Mouse (Mus musculus): Measurements from ENCODE around the gene Cpxm2. TPM values are rescaled to one million over a fixed set of nuclear protein-coding genes. Genes with fewer than 3 reads are reported as not detected.

Cpxm2 gene
- total RNA-seq (2017) = not detected in 3 replicates

DNA sequence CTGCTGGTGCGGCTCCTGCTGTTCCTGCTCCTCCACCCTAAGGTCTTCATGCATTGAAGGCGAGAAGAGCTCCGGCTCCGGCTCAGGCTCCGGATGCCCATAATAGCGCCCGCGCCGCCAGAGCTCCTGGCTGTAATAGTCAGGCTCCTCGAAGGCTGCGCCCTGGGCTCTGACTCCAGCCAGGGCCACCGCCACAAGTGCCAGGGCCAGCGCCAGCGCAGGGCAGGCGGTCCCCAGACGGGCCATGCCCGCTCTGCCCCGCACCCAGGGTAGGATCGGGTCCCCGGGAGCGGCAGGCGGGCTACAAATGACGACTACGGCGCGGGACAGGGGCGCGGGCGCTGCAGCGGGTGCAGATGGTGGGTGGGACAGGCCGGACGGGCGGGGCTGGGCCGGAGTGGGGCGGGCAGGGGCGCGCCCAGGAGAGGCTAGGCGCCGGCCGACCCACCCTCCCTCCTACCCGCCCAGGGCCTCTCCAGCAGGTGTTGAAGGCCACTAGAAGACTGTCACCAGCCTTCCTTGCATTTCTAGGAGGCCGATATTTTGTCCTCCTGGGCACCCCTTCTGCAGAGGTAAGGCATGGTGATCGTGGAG is at the start of gene Cpxm2:
TSS of gene Cpxm2 (minus strand) at position 372 of the 594 bp plus-strand sequence.
- no peak for ATAC-seq (replicated peaks; ENCODE audit: insufficient number of reproducible peaks, low FRiP score, low TSS enrichment, poor library complexity, severe bottlenecking)

DNA sequence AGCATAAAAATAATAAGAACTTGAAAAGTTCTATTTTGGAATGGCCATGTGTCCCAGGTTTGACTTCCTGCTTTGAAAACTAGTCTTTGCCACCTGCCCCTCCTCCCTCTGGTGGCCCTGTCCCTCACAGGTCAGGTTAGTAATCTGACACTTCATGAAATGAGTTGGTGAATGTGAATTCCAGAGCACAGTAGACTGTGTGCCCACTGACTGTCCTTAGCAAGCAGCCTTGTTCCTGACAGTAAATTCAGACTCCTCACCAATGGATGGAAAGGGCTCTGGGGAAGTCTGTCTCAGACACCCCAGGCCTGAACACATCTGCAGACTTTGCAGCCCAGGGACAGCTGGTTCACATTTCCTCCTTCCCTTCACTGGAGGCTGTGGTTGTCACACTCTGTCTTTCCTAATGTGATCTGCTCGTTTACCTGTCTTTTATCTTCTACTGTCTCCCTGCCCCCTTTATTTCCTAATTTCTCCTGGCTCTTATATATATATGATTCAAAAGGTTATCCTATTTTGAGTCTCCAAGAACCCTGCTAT is 49.6 kb upstream of the Cpxm2 start:
- no peak for ATAC-seq (replicated peaks; ENCODE audit: insufficient number of reproducible peaks, low FRiP score, low TSS enrichment, poor library complexity, severe bottlenecking)

DNA sequence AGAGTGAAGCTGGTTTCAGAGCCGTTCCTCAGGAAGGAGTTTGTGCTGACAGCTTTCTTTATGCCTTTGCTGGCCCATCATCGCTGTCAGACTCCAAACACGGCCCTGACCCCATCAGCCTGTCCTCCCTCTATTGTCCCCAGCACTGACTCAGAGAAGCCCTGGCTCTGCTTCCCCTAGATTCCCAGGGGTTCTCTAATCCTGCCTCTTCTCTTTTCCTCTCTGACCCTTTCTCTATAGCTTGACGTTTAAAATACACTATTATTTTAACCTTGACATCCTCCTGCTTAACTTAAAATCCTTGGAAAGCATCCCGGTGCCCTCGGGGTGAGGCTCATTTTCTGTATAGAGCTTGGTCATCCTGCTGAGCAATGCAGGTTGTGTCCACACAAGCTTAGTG is 45.1 kb upstream of the Cpxm2 start:
- no peak for ATAC-seq (replicated peaks; ENCODE audit: insufficient number of reproducible peaks, low FRiP score, low TSS enrichment, poor library complexity, severe bottlenecking)

DNA sequence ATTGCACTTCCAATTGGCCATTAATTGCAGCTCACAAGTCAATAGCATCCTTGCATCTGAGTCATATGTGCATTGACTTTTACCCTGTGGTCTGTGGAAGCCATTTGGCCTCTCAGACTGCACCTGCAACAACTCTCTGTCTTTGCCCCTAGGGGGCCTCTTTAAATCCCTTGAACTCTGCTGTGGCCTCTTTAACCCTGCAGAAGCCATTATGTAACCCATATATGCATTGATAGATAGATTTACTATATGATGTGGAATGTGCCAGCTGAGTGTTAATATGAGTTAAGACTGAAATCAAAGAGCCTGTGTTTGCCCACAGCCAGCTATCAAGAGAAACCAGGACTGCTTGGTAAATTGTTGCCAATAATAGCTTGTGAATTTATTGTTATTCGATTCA is 44.3 kb upstream of the Cpxm2 start:
- no peak for ATAC-seq (replicated peaks; ENCODE audit: insufficient number of reproducible peaks, low FRiP score, low TSS enrichment, poor library complexity, severe bottlenecking)

DNA sequence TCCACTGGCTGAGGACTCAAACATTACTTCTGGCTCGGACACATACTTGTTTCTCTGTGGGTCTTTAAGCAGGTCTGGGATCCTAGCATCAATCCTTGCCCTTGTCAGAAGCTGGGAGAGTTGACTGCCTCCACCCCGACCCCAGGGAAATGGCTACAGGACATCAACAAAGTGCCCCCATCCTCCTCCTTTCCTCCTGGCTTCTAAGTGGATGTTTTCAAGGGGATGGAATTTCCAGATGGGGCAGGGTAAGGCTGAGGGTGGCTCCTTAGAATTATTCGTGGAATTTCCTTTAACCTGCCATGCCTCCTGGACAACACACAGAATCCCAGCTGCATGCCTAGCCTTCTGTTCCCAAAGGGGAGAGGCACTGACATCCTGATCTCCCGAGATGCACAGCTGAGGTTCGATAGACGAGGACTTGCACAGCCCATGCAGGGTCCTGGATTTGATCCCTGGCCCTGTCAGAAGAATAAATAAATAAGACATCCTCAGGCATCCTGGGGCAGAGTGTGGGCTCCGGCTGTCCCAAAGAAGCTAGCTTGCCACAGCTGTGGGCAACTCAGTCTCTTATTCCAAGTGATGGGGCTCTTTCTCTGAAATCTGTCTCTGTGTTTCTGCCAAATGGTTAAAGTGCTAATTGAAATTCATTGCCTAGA is 43.4 kb upstream of the Cpxm2 start:
- no peak for ATAC-seq (replicated peaks; ENCODE audit: insufficient number of reproducible peaks, low FRiP score, low TSS enrichment, poor library complexity, severe bottlenecking)

DNA sequence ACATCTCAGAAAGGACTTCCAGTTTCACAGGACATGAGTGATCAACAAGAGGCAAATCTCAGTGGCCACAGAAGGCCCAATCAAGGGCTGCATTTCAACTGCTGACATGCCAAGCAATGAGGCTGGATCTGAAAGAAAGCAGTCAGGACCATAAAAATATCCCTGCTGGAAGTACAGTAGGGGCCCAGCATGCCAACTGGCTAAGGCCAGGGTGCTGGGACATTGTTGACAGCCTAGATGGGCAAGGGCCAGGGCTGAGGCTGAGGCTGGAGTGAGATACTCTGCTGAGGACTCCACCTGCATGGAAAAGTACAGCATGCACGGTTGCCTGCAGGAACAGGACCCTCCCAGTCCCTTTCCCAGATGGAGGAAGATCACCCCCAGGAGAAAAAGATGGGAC is 42.0 kb upstream of the Cpxm2 start:
- no peak for ATAC-seq (replicated peaks; ENCODE audit: insufficient number of reproducible peaks, low FRiP score, low TSS enrichment, poor library complexity, severe bottlenecking)

DNA sequence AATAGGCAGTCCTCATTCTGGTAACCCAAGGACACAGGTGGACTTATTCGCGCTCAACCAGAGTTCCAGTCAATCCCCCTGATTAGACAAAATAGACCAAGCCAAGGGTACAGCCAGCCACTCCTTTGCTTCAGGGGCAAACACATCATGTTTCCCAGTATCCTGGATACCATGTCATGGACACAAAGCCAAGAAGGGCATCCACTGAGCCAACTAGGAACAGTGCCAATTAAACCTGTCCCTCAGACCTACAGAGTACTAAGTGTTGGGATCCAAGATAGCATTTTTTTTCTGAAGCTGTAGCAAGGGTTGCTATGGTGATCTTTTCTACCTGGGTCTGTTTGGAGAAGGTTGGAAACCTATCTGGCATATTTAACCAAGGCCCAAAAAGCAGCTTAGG is 39.1 kb upstream of the Cpxm2 start:
- ATAC-seq (replicated peaks; ENCODE audit: insufficient number of reproducible peaks, low FRiP score, low TSS enrichment, poor library complexity, severe bottlenecking) = no peak

DNA sequence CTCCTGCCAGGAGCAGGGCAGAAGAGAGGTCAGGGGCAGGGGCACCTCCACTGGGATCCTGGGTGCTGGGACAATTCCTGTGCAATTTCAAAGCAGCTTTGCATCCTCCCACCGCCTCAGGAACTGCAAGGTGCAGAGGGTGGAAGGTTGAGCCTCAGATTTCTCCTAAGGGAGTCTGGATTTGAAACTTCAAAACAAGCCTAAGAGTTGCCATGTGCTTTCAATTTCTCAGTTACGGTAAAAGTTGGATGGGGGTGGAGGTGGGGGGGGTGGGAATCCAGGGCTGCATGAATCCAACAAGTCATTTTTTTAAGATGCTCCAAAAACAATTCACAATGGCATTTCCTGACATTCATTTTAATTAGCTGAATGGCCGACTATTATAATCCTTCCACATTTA is 32.9 kb upstream of the Cpxm2 start:
- no peak for ATAC-seq (replicated peaks; ENCODE audit: insufficient number of reproducible peaks, low FRiP score, low TSS enrichment, poor library complexity, severe bottlenecking)

DNA sequence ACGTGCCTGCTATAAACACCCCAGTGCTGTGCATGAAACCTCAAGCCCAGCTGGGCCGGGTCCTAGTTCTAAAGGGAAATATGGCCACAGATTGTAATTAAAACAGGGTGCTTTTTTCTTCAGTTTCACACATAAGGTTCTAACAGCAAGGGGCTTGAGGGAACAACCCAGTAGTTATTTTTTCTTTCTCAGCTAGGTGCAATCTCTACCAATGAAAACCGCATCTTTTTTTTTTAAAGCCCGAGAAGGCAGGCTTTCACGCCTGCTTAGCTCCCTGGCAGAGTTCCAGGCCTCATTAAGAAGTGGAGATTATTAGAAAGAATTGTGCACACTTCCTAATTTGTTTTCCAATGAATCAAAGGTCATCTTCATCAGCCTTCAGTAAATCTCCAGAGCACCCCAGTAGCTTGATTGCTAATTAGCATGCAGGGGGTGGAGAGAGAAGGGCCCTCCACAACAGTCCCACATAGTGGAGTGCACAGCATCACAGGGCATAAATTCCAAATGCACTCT is 29.4 kb upstream of the Cpxm2 start:
- no peak for ATAC-seq (replicated peaks; ENCODE audit: insufficient number of reproducible peaks, low FRiP score, low TSS enrichment, poor library complexity, severe bottlenecking)

- no peak for ATAC-seq (replicated peaks; ENCODE audit: insufficient number of reproducible peaks, low FRiP score, low TSS enrichment, poor library complexity, severe bottlenecking)
These were observed 27.2 kb upstream of the Cpxm2 start for GRCm38 (mm10) chr7:132181586-132182198.

GRCm38 (mm10) chr7:132181042-132181441 is 26.5 kb upstream of the Cpxm2 start:
- no peak for ATAC-seq (replicated peaks; ENCODE audit: insufficient number of reproducible peaks, low FRiP score, low TSS enrichment, poor library complexity, severe bottlenecking)

DNA sequence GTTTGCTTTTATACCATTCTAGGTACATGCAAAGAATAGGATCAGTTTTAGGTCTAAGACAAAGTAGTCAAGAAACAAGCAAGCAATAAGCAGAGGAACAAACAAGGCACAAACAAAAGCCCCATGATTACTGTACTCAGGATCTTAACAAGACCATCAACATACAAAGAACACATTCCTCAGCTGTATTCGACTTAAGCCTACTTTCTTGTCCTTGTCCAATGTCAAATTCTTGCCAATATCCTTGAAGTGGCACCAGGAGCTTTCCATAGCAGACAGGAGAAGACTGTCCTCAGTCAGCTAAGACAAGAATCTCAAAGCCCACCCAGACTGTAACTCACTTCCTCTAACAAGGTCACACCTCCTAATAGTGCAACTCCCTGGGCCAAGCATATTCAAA is 24.5 kb upstream of the Cpxm2 start:
- no peak for ATAC-seq (replicated peaks; ENCODE audit: insufficient number of reproducible peaks, low FRiP score, low TSS enrichment, poor library complexity, severe bottlenecking)

GRCm38 (mm10) chr7:132174787-132175186 is 20.2 kb upstream of the Cpxm2 start:
- no peak for ATAC-seq (replicated peaks; ENCODE audit: insufficient number of reproducible peaks, low FRiP score, low TSS enrichment, poor library complexity, severe bottlenecking)

- no peak for ATAC-seq (replicated peaks; ENCODE audit: insufficient number of reproducible peaks, low FRiP score, low TSS enrichment, poor library complexity, severe bottlenecking)
These were observed 19.8 kb upstream of the Cpxm2 start for GRCm38 (mm10) chr7:132174296-132174695.

GRCm38 (mm10) chr7:132172220-132172619 is 17.7 kb upstream of the Cpxm2 start:
- no peak for ATAC-seq (replicated peaks; ENCODE audit: insufficient number of reproducible peaks, low FRiP score, low TSS enrichment, poor library complexity, severe bottlenecking)

DNA sequence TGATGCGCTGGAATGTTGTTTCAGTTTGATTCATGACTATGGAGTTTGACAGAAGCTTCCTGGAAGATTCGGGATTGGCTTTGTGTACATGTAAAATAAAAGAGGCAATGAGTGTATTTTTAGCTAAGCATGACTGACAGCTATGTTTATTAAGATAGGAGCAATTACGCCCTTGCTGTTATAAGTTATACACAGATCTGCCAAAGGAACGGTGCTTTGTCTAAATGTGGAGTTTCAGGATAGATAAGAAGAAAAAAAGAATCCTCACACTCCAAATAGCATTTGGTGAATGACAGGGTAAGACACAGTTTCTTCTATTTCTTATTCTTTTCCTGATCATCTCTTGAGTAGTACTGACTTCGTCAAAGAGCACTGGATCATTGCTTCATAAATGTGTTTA is 17.2 kb upstream of the Cpxm2 start:
- no peak for ATAC-seq (replicated peaks; ENCODE audit: insufficient number of reproducible peaks, low FRiP score, low TSS enrichment, poor library complexity, severe bottlenecking)

GRCm38 (mm10) chr7:132169419-132170169 is 15.1 kb upstream of the Cpxm2 start:
- no peak for ATAC-seq (replicated peaks; ENCODE audit: insufficient number of reproducible peaks, low FRiP score, low TSS enrichment, poor library complexity, severe bottlenecking)

DNA sequence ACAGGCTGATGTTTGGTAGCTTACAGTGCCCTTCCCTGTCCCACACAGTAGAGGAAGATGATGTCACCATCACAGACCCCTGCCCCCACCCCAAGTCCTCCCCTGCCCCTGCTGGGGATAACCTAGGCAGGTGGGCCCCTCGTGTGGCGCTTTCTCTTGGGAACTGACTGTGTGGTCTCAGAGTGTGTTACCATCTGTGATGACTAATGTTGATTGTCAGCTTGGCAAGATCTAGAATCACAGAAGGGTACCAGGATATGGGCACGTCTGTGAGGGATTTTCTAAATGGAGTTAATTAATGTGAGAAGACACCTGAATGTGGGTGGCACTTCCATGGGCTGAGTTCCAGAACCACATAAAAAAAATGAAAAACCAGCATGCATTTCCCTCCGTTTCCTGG is 12.7 kb upstream of the Cpxm2 start:
- ATAC-seq (replicated peaks; ENCODE audit: insufficient number of reproducible peaks, low FRiP score, low TSS enrichment, poor library complexity, severe bottlenecking) = no peak

DNA sequence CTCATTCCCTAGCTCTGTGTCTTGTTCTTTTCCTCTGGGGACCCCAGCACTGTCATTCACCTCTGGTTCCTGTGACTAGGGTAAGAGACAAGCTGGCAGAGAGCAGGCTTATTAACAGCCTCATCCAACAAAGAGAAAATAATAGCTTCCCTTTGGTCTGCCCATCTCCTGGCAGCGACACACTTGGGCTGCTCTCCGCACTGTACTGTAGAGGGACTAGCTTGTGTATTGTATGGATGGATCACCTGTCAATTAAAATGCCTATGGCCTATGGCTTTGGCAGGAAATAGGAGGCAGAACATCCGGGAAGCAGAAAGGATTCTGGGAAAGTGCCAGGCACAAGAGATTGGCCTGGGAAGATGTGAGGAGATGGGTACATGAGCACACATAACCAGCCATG is 7.7 kb upstream of the Cpxm2 start:
- ATAC-seq (replicated peaks; ENCODE audit: insufficient number of reproducible peaks, low FRiP score, low TSS enrichment, poor library complexity, severe bottlenecking) = no peak

Measured in monocyte, adult 5-6 weeks (primary cell).